Mouse (Mus musculus) MEL (cell line): Measurements from ENCODE around the gene Birc5. TPM values are rescaled to one million over a fixed set of nuclear protein-coding genes. Genes with fewer than 3 reads are reported as not detected.

Experiments
- DNase-seq: peaks from one replicate; pipeline ENCODE4 v3.0.0; 2011; ENCODE audit warnings: low read depth, low spot score
- H3K27ac ChIP-seq: 2 replicates; pipeline ENCODE4 v1.5.1; 2012; ENCODE audit warnings: low read depth, mild to moderate bottlenecking, control low read depth, low read length, moderate library complexity; ENCODE audit not compliant: control insufficient read depth
- H3K27me3 ChIP-seq, 2 experiments: fragments of 150-350 bp in 1 of 2; sonication (generic) in 1 of 2; 2 replicates each; pipeline ENCODE4 v1.6.1; 2012; ENCODE audit warnings: low read length in 2 of 2, mild to moderate bottlenecking in 2 of 2, improper control_type of control experiment in 1 of 2, moderate library complexity in 1 of 2; ENCODE audit not compliant: insufficient read depth in 2 of 2, control insufficient read depth in 1 of 2
- H3K36me3 ChIP-seq, 2 experiments: 2 replicates each; pipeline ENCODE4 v1.6.1; 2012 to 2014; ENCODE audit warnings: low read length in 2 of 2, improper control_type of control experiment in 1 of 2, inconsistent platforms in 1 of 2, mild to moderate bottlenecking in 1 of 2; ENCODE audit not compliant: insufficient read depth in 2 of 2, control insufficient read depth in 1 of 2
- H3K4me1 ChIP-seq, 2 experiments: fragments of 150-350 bp in 1 of 2; sonication (generic) in 1 of 2; 2 replicates each; pipeline ENCODE4 v1.6.1; 2012; ENCODE audit warnings: low read length in 2 of 2, improper control_type of control experiment in 1 of 2, mild to moderate bottlenecking in 1 of 2; ENCODE audit not compliant: insufficient read depth in 2 of 2, control insufficient read depth in 1 of 2
- H3K4me3 ChIP-seq, 2 experiments: fragments of 150-350 bp in 1 of 2; sonication (generic) in 1 of 2; 2 replicates each; pipeline ENCODE4 v1.5.1; 2012; ENCODE audit warnings: low read depth in 2 of 2, low read length in 2 of 2, mild to moderate bottlenecking in 2 of 2, moderate library complexity in 2 of 2, control low read depth in 1 of 2, improper control_type of control experiment in 1 of 2; ENCODE audit not compliant: control insufficient read depth in 1 of 2, insufficient read depth in 1 of 2
- H3K79me2 ChIP-seq: 2 replicates; pipeline ENCODE4 v1.6.1; 2012; ENCODE audit warnings: mild to moderate bottlenecking, low read length, moderate library complexity; ENCODE audit not compliant: control insufficient read depth, poor library complexity, insufficient read depth
- H3K9ac ChIP-seq: 2 replicates; pipeline ENCODE4 v1.6.1; 2012; ENCODE audit warnings: low read depth, mild to moderate bottlenecking, control low read depth, low read length, moderate library complexity; ENCODE audit not compliant: control insufficient read depth, poor library complexity, severe bottlenecking
- H3K9me3 ChIP-seq: fragments of 150-350 bp; sonication (generic); replicated peaks from 2 replicates; pipeline ENCODE4 v1.6.1; 2012; ENCODE audit warnings: mild to moderate bottlenecking, low read length, improper control_type of control experiment, moderate library complexity; ENCODE audit not compliant: insufficient read depth
- BHLHE40 ChIP-seq: IDR thresholded peaks from 2 replicates; pipeline ENCODE4 v1.6.1; 2012; ENCODE audit warnings: low read depth, mild to moderate bottlenecking, inconsistent platforms, low read length, improper control_type of control experiment, borderline replicate concordance
- CHD1 ChIP-seq: IDR thresholded peaks from 2 replicates; pipeline ENCODE4 v1.6.1; 2012; ENCODE audit warnings: low read depth, mild to moderate bottlenecking, inconsistent platforms, low read length, improper control_type of control experiment
- E2F4 ChIP-seq: IDR thresholded peaks from 2 replicates; pipeline ENCODE4 v1.6.1; 2011; ENCODE audit warnings: low read depth, low read length, improper control_type of control experiment, borderline replicate concordance
- ELF1 ChIP-seq: IDR thresholded peaks from 2 replicates; pipeline ENCODE4 v1.6.1; 2014; ENCODE audit warnings: low read depth, mild to moderate bottlenecking, inconsistent platforms, low read length, improper control_type of control experiment, moderate library complexity
- EP300 ChIP-seq, 2 experiments: IDR thresholded peaks; 2 replicates each; pipeline ENCODE4 v1.6.1; 2011; ENCODE audit warnings: improper control_type of control experiment in 2 of 2, low read length in 2 of 2, low read depth in 1 of 2, mild to moderate bottlenecking in 1 of 2
- ETS1 ChIP-seq: IDR thresholded peaks from 2 replicates; pipeline ENCODE4 v1.6.1; 2012; ENCODE audit warnings: low read depth, mild to moderate bottlenecking, inconsistent platforms, low read length, improper control_type of control experiment, moderate library complexity
- GABPA ChIP-seq: IDR thresholded peaks from 2 replicates; pipeline ENCODE4 v1.6.1; 2012; ENCODE audit warnings: low read depth, mild to moderate bottlenecking, inconsistent platforms, low read length, improper control_type of control experiment, moderate library complexity
- GATA1 ChIP-seq: IDR thresholded peaks from 2 replicates; pipeline ENCODE4 v1.6.1; 2011; ENCODE audit warnings: low read depth, low read length, improper control_type of control experiment
- HCFC1 ChIP-seq: IDR thresholded peaks from 2 replicates; pipeline ENCODE4 v1.6.1; 2012; ENCODE audit warnings: low read depth, mild to moderate bottlenecking, inconsistent platforms, low read length, improper control_type of control experiment, moderate library complexity
- KAT2A ChIP-seq: conservative IDR thresholded peaks from 2 replicates; pipeline ENCODE4 v1.6.1; 2012; ENCODE audit warnings: low read depth, low read length, improper control_type of control experiment, inconsistent platforms
- MAFK ChIP-seq: IDR thresholded peaks from 2 replicates; pipeline ENCODE4 v1.6.1; 2011; ENCODE audit warnings: low read depth, mild to moderate bottlenecking, low read length, improper control_type of control experiment, borderline replicate concordance
- MAX ChIP-seq: IDR thresholded peaks from 2 replicates; pipeline ENCODE4 v1.6.1; 2011; ENCODE audit warnings: low read length, improper control_type of control experiment
- MAZ ChIP-seq: IDR thresholded peaks from 2 replicates; pipeline ENCODE4 v1.6.1; 2012; ENCODE audit warnings: low read depth, mild to moderate bottlenecking, inconsistent platforms, low read length, improper control_type of control experiment
- MEF2A ChIP-seq: IDR thresholded peaks from 2 replicates; pipeline ENCODE4 v1.6.1; 2014; ENCODE audit warnings: low read depth, mild to moderate bottlenecking, inconsistent platforms, low read length, improper control_type of control experiment; ENCODE audit not compliant: poor library complexity, insufficient replicate concordance, severe bottlenecking; ENCODE audit errors: extremely low read depth
- MXI1 ChIP-seq: IDR thresholded peaks from 2 replicates; pipeline ENCODE4 v1.6.1; 2011; ENCODE audit warnings: mild to moderate bottlenecking, low read depth, low read length, improper control_type of control experiment
- MYB ChIP-seq: IDR thresholded peaks from 2 replicates; pipeline ENCODE4 v1.6.1; 2011; ENCODE audit warnings: mild to moderate bottlenecking, low read depth, low read length, improper control_type of control experiment
- MYC ChIP-seq: IDR thresholded peaks from 2 replicates; pipeline ENCODE4 v1.6.1; 2011; ENCODE audit warnings: low read depth, mild to moderate bottlenecking, low read length, improper control_type of control experiment, moderate library complexity
- NELFE ChIP-seq: IDR thresholded peaks from 2 replicates; pipeline ENCODE4 v1.6.1; 2011; ENCODE audit warnings: low read depth, low read length, improper control_type of control experiment
- POLR2A ChIP-seq, 2 experiments: IDR thresholded peaks; 2 replicates each; pipeline ENCODE4 v1.6.1; 2011 to 2012; ENCODE audit warnings: low read length in 2 of 2, mild to moderate bottlenecking in 2 of 2, control low read depth in 1 of 2, improper control_type of control experiment in 1 of 2, low read depth in 1 of 2, moderate library complexity in 1 of 2; ENCODE audit not compliant: control insufficient read depth in 1 of 2, insufficient read depth in 1 of 2, poor library complexity in 1 of 2
- POLR2AphosphoS2 ChIP-seq: IDR thresholded peaks from 2 replicates; pipeline ENCODE4 v1.6.1; 2011; ENCODE audit warnings: low read length, improper control_type of control experiment
- POLR2AphosphoS5 ChIP-seq: IDR thresholded peaks from 2 replicates; pipeline ENCODE4 v1.6.1; 2012; ENCODE audit warnings: low read depth, borderline replicate concordance, mild to moderate bottlenecking, inconsistent platforms, low read length, moderate library complexity, mixed read lengths
- RAD21 ChIP-seq: IDR thresholded peaks from 2 replicates; pipeline ENCODE4 v1.6.1; 2011; ENCODE audit warnings: mild to moderate bottlenecking, low read depth, low read length, improper control_type of control experiment
- RCOR1 ChIP-seq: IDR thresholded peaks from 2 replicates; pipeline ENCODE4 v1.6.1; 2012; ENCODE audit warnings: low read depth, mild to moderate bottlenecking, inconsistent platforms, low read length, improper control_type of control experiment
- SIN3A ChIP-seq: IDR thresholded peaks from 2 replicates; pipeline ENCODE4 v1.6.1; 2012; ENCODE audit warnings: low read length, improper control_type of control experiment, inconsistent platforms
- TAL1 ChIP-seq: IDR thresholded peaks from 2 replicates; pipeline ENCODE4 v1.6.1; 2012; ENCODE audit warnings: mild to moderate bottlenecking, inconsistent platforms, low read length, moderate library complexity, mixed read lengths
- TBP ChIP-seq: IDR thresholded peaks from 2 replicates; pipeline ENCODE4 v1.8.0; 2011; ENCODE audit warnings: low read depth, low read length, improper control_type of control experiment
- TCF12 ChIP-seq: IDR thresholded peaks from 2 replicates; pipeline ENCODE4 v1.6.1; 2014; ENCODE audit warnings: low read depth, mild to moderate bottlenecking, inconsistent platforms, low read length, improper control_type of control experiment, moderate library complexity
- ZC3H11A ChIP-seq: IDR thresholded peaks from 2 replicates; pipeline ENCODE4 v1.6.1; 2012; ENCODE audit warnings: low read depth, mild to moderate bottlenecking, inconsistent platforms, low read length, improper control_type of control experiment
- ZKSCAN1 ChIP-seq: IDR thresholded peaks from 2 replicates; pipeline ENCODE4 v1.6.1; 2012; ENCODE audit warnings: low read depth, mild to moderate bottlenecking, inconsistent platforms, low read length, improper control_type of control experiment, moderate library complexity
- polyA plus RNA-seq, 2 experiments: library from polyadenylated mRNA; stranded (reverse) in 1 of 2; unstranded in 1 of 2; fragments of >175 nt in 1 of 2; fragments of >200 nt in 1 of 2; gene quantifications; 2 replicates each; pipeline versions ENCODE4 v1.2.1 to v1.2.4; 2012; ENCODE audit warnings: low replicate concordance in 2 of 2, low read depth in 1 of 2; ENCODE audit not compliant: insufficient read length in 2 of 2, insufficient read depth in 1 of 2, missing spikeins in 1 of 2
- total RNA-seq: library from RNA; depleted of rRNA; stranded (reverse); fragments of 300-350 nt; gene quantifications from 2 replicates; pipeline ENCODE4 v1.2.3, GENCODE M21; 2012

Gene Birc5
- total and polyA plus RNA-seq, 3 experiments, result 214 to 242 TPM; not detected in 1

DNA sequence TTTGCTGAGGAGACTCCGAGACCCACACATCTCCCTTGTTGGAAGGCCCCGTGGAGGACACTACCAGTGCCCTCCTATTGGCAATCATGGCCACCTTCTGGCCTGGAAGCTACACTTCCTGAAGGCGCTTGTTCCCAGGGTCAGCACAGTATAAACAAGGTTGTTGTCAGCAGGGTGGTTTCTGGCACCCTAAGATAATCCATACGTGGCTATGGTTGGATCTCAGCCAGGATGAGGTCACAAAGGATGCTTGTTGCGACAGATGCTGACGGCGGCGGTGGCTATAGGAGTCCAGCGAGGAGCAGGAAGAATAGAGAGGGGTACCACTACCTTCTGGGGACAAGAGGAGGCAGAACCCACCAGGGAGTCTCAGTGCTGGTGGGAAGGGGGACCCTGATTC is 18.6 kb upstream of the Birc5 start:
- peak; percentile 85 for DNase-seq
- Histone ChIP-seq H3K27me3 (no peaks in the 10 kb centered on the region), H3K27ac (peak overlapping the region; percentile 52), H3K79me2 (peaks cover 2% of the 10 kb centered on the region; the same call in 1 of the 2 replicates), H3K4me1 (peaks cover 19 to 59% of the 10 kb centered on the region in 2 experiments), H3K36me3 (peaks cover 0 to 34% of the 10 kb centered on the region in 2 experiments; a peak in 2 of 4 replicates), H3K9ac (no peak overlapping the region), H3K9me3 (no peaks in the 10 kb centered on the region), H3K4me3 (no peak overlapping the region)
- TF ChIP-seq ZKSCAN1, result no peak
- TF ChIP-seq GATA1, result peak; percentile 42; the same call in 1 of the 2 replicates
- TF ChIP-seq MAFK, result peak; percentile 48; the same call in 1 of the 2 replicates
- peak; percentile 67 for TF ChIP-seq RCOR1
- no peak for TF ChIP-seq MEF2A
- TF ChIP-seq MXI1, result peak; percentile 41; the same call in 1 of the 2 replicates
- TF ChIP-seq KAT2A, result peak; percentile 32; the same call in 1 of the 2 replicates
- TF ChIP-seq ELF1, result peak; percentile 33; the same call in 1 of the 2 replicates
- TF ChIP-seq MAX, result no peak
- TF ChIP-seq TBP, result no peak
- TF ChIP-seq MAZ, result 0 out of 2 replicates have a peak, but pooled peaks have one; percentile 47
- TF ChIP-seq RAD21, result no peak
- no peak for TF ChIP-seq POLR2A (IDR thresholded peaks at IDR 0.05; ENCODE audit: control insufficient read depth in 1 of 2, insufficient read depth in 1 of 2, low read depth in 1 of 2, low read length in 2 of 2, poor library complexity in 1 of 2)
- TF ChIP-seq ZC3H11A, result no peak
- no peak for TF ChIP-seq CHD1
- 0 out of 2 replicates have a peak, but pooled peaks have one; percentile 22 for TF ChIP-seq NELFE
- TF ChIP-seq GABPA, result no peak
- TF ChIP-seq POLR2AphosphoS2, result 0 out of 2 replicates have a peak, but pooled peaks have one; percentile 32
- TF ChIP-seq ETS1, result peak; percentile 95
- peak; percentile 85 for TF ChIP-seq TCF12
- TF ChIP-seq MYC, result 0 out of 2 replicates have a peak, but pooled peaks have one; percentile 44
- TF ChIP-seq POLR2AphosphoS5, result no peak
- peak; percentile 56; the same call in 1 of the 2 replicates for TF ChIP-seq HCFC1
- TF ChIP-seq MYB, result 0 out of 2 replicates have a peak, but pooled peaks have one; percentile 17
- TF ChIP-seq BHLHE40, result peak; percentile 39; the same call in 1 of the 2 replicates
- TF ChIP-seq TAL1, result peak; percentile 90
- peak; percentile 79 for TF ChIP-seq SIN3A
- TF ChIP-seq E2F4, result no peak
- peak; percentile 78 to 82 for TF ChIP-seq EP300 (IDR thresholded peaks at IDR 0.05; ENCODE audit: low read depth in 1 of 2, low read length in 2 of 2)
